Mouse (Mus musculus) natural killer cell, adult 2 months (primary cell): ENCODE results near the gene Ryk.
"Not testable (repeated sequence)": the region's sequence is repeated elsewhere in the genome, so short reads cannot be mapped to it uniquely, and the experiment has no call there.

Experiments used
- DNase-seq, 2 experiments: peaks; one replicate each; pipeline ENCODE4 v3.0.0; 2022; ENCODE audit warnings: low spot score in 2 of 2

The Ryk gene

DNA sequence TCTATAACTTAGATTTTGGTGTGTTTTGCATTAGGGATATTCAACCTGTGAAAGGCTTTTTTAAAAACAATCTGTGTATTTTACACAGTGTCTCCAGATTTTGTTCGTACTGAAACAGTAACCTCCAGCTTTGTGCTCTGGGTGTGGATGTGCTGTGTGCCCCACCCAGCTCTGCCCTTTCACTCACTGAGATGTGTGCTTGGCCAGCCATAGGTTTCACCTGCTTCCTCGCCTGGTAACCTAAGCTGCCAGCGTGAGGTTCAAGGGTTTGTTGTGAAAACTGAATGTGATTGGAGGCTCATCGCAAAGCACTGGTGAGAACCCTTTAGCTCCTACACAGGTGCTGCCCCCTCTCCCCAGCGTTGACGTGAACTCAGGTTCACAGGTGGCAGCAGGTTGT lies 70.2 kb downstream of the Ryk start:
- DNase-seq, result no peak

DNA sequence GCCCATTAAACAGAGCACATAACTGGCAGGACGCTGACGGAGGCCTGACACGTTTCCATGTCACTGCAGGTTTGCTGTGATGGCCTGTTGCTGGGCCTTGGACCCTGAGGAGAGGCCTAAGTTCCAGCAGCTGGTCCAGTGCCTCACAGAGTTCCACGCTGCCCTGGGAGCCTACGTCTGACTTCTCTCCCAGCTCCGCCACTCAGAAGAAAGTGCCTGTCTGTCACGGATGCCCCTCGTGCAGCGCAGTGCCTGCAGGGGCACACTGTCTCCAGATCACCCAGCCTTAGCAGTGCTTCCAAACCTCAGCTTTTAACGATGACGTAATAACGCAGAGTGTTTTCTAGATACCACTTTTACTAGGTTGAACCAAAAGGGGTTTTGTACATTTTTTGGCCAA lies 72.1 kb downstream of the Ryk start:
- DNase-seq, result no peak

DNA sequence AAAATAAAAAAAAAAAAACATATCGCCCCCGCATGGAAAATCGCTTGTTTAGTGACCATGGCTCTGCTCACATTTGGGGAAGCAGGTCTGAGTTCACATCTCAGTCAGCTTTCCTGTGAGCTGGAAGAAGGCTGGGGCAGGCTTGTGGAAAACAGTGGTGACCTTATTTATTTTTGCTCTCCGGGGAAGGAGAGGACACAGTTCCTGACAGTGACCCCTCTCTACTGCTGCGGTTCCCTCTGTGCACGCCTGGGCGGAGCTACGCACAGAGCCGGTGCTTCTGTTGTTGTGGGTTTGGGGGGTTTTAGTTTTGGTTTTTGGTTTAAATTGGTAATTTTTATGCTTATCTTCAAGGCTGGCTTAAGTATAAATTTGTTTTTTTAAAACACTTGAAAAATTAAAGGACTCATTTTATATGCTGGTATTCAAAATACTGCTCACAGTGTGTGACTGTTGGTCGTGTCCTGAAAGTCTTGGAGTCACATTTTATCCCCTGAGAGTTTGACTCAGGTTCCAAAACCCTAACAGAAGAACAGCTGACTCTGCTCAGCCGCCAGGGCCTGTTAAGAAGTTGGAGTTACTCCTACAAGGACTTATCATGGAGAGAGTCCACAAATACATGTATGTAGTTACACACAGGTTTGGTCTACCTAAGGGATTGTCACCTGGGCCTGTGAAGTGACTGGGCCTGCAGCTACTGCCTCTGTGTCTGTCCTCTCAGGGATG lies 73.0 kb downstream of the Ryk start:
- no peak for DNase-seq

DNA sequence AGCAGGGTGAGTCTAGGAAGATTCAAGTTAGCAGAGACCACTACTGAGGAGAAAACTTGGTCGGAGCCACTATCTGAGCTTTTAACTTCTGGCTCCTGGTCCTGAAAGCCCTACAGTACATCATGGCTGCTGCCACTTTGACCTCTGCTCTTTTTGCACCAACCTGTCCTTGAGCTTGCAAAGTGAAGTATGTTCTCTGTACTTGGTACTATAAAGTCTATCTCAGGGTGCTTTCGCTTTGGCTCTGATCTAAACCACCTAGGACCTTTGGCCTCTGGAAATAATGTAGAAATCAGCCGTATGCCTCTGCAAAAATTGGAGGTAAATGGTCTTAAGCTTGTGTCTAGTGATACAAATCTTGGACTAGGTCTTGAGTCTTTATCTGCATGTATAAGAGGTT lies 76.8 kb downstream of the Ryk start:
- no peak for DNase-seq

GRCm38 (mm10) chr9:102912516-102913035 lies 77.9 kb downstream of the Ryk start:
- DNase-seq, result no peak

GRCm38 (mm10) chr9:102913597-102913996 lies 78.9 kb downstream of the Ryk start:
- DNase-seq, result not testable (repeated sequence)

GRCm38 (mm10) chr9:102914583-102914982 lies 79.9 kb downstream of the Ryk start:
- no peak for DNase-seq

GRCm38 (mm10) chr9:102915292-102915854 lies 80.7 kb downstream of the Ryk start:
- no peak for DNase-seq

GRCm38 (mm10) chr9:102916076-102916475 lies 81.4 kb downstream of the Ryk start:
- DNase-seq, result no peak

GRCm38 (mm10) chr9:102917532-102918129 lies 82.9 kb downstream of the Ryk start:
- no peak for DNase-seq

- DNase-seq, result no peak
Measured at GRCm38 (mm10) chr9:102919486-102919885, 84.8 kb downstream of the Ryk start.

DNA sequence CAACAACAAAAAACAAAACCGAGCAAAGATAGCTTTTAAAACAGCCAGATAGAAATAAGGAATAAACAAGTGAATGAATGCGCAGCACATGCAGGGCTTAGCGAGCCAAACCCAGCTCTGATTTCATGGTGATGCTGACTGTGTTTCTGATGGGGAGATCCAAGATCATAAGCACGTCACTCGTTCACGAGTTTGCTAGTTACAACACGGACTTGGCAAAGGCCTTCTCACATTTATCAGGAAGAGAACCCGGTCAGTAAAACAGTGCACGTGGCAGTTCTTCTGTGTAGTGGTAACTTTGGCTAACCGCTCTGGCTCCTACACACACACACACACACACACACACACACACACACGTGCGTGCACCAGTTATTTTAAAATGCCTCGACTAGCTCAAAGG lies 87.1 kb downstream of the Ryk start:
- no peak for DNase-seq

- DNase-seq, result no peak
Measured at GRCm38 (mm10) chr9:102922866-102923434, 88.2 kb downstream of the Ryk start.

- no peak for DNase-seq
Measured at GRCm38 (mm10) chr9:102923836-102924235, 89.1 kb downstream of the Ryk start.

- DNase-seq, result no peak
Measured at GRCm38 (mm10) chr9:102924627-102925316, 90.1 kb downstream of the Ryk start.

GRCm38 (mm10) chr9:102926137-102926536 lies 91.4 kb downstream of the Ryk start:
- DNase-seq, result no peak

DNA sequence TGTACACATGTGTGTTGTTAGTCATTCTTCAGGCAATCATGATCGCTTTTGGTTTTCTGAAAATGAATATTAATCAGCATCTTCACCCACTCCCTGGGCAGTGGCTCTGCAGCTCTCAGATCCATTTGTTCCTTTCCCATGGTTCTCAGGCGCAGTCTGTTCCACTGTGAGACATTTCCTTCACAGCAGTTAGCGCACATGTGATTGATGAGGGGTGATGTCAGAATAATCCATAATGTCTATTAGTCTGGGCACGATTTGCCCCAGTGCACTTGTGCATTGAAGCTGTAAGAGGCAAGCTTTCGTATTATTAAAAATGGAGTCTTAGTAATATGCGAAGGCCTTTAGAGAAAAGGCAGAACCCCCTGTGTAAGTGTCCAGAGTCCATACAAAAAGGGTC lies 95.1 kb downstream of the Ryk start:
- no peak for DNase-seq

DNA sequence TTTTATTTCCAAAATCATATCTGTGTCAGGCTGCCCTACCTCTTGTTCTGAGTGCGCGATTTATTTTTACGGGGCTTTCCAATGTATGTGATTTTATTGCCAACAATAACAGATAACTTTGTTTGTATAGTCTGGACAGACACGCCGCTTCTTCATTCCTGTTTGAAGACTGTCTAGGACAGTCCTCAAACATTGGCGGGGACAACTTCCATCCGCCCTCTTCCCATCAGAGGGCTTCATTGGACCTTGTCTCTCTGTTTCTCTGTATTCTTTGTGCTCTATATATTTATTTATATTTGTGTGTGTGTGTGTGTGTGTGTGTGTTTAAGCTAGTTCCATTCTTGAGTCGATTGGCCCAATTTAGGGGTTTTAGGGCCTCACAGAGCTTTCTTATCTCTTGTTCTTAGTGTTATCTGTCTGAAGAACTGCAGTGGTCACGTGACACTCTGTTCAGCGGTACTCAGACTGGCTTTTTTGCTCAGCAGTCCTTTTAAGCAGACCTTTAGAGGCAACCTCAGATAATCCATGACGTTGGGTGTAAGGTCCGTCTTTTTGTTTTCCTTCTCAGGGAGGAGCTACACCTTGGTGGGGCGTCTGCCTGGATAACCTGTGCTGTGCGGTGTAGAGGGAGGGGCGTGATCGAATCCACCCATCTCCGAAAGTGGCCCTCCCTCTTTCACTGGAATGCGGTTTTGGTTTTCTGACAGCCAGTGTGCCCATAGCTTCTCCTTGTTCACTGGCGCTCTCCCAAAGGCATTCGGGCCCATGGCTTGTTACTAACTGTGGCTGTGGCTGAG lies 99.4 kb downstream of the Ryk start:
- DNase-seq, result no peak

DNA sequence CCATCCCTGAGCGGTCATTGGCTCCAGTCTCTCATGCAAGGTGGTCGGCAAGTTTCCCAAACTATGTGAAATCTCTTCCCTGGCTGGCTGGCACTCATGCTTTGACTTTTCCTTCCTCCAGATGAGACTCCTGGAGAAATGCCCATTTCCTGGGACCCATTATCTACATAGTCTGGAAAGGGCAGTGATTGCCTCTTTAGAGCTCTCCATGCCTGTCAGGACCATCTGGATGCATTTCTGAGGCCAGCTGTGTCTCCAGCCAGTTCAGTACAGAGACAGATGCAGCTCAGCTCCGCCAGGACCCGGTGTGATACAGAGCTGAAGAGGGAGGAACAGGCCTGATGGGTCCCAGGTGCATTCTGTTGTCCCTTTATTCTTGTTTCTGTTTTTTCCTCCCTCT lies 107.5 kb downstream of the Ryk start:
- DNase-seq, result no peak

DNA sequence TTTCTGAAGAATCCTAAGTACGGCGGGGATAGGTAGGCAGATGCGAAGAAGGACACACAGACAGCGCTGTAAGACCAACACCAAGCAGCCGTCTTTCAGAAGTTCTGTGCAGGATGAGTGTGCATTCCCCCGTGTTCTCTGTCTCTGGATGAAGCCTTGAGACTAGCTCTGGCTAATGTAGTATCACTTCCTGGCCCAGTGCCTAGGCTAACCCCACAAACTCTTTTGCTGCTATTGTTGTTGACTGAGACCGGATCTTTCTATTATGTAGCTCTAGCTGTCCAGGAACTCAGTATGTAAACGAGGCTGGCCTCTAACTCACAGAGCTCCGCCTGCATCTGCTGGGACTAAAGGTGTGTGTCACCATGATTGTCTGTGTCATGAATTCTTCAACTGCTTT lies 110.2 kb downstream of the Ryk start:
- no peak for DNase-seq

DNA sequence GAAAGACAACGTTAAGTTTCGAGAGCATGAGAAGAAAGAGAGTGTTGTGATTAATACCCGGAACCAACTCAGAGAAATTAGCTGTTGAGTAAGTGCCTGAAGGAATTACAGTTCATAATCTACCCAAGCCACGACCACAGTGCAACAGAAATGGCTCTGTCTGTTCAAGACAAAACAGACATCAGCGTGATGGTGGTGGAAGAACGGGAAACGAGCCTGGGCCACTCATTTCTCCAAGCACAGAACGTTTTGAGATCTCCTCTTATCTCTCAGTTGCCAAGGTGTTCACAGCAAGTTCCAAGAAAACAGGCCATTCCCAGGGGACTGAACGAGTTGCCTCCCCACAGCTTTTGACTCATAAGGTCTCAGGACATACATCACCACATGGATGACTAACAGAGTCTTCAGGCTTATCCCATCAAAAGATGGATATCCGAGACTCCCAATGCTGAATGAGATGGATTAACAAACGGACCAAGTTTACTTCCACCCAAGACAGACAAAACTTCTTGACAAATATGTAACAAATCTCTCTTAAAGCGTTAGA lies 111.8 kb downstream of the Ryk start:
- DNase-seq, result no peak
